Mouse (Mus musculus) small intestine, adult 2 months (tissue): ENCODE results near the gene Exoc2. TPM values are rescaled to one million over a fixed set of nuclear protein-coding genes. Genes with fewer than 3 reads are reported as not detected.

Experiments
- H3K27ac ChIP-seq: fragments of 200-500 bp; 2 replicates; pipeline ENCODE4 v1.5.1; 2012; ENCODE audit warnings: low read depth, low read length, control low read depth, inconsistent platforms; ENCODE audit not compliant: insufficient read depth
- H3K27me3 ChIP-seq: fragments of 200-500 bp; 2 replicates; pipeline ENCODE4 v1.6.1; 2012; ENCODE audit warnings: mild to moderate bottlenecking, moderate library complexity, low read length, inconsistent platforms; ENCODE audit not compliant: control insufficient read depth, insufficient read depth
- H3K36me3 ChIP-seq: fragments of 200-500 bp; 2 replicates; pipeline ENCODE4 v1.6.1; 2012; ENCODE audit warnings: mild to moderate bottlenecking, low read length, control low read depth, inconsistent platforms; ENCODE audit not compliant: control insufficient read depth, insufficient read depth
- H3K4me1 ChIP-seq: fragments of 200-500 bp; 2 replicates; pipeline ENCODE4 v1.6.1; 2012; ENCODE audit warnings: low read length, inconsistent platforms, mixed read lengths; ENCODE audit not compliant: control insufficient read depth, insufficient read depth, insufficient read length
- H3K4me3 ChIP-seq: fragments of 200-500 bp; 2 replicates; pipeline ENCODE4 v1.5.1; 2012; ENCODE audit warnings: low read depth, mild to moderate bottlenecking, control low read depth, inconsistent platforms, low read length, moderate library complexity
- CTCF ChIP-seq: fragments of 200-500 bp; IDR thresholded peaks from 2 replicates; pipeline ENCODE4 v1.5.1; 2012; ENCODE audit warnings: low read depth, mild to moderate bottlenecking, control low read depth, inconsistent platforms, low read length, moderate library complexity, mixed read lengths; ENCODE audit not compliant: insufficient replicate concordance, insufficient read length; ENCODE audit errors: extremely low read depth
- POLR2A ChIP-seq: fragments of 200-500 bp; IDR thresholded peaks from 2 replicates; pipeline ENCODE4 v1.6.1; 2012; ENCODE audit warnings: low read depth, mild to moderate bottlenecking, control low read depth, inconsistent platforms, low read length, moderate library complexity
- WGBS: fragments of 180-500 bp; shearing (Covaris S2); methylation state at CpG from one replicate; pipeline ENCODE4 v1.1.7; 2018; 5-methylcytosine and 5-hydroxymethylcytosine counted together
- polyA plus RNA-seq: library from polyadenylated mRNA; depleted of rRNA; stranded (reverse); fragments of >200 nt; gene quantifications from 2 replicates; pipeline ENCODE4 v1.2.3, GENCODE M21; 2012

The Exoc2 gene
- polyA plus RNA-seq, 1 experiment: 3.6 TPM

DNA sequence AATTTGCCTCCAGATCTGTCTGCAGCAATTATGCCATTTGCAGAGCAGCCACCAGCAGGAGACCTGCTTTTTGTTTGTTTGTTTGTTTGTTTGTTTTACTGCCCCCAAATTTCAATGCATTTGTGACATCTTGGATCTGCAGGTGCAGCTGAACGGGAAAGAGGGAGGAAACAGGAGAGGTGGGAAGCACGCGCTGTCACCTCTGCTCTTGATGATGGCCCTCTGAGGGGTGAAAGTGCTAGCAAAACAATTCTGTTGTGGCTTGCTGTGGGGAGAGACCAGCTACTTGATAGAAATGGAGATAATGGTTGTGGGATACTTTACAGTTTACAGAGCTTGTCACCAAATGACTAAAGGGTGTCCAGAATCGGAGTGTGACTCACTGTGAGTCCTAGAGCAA, 177.9 kb downstream of the Exoc2 start:
- WGBS: 85% methylated on average over 4 of the region's 4 CpGs
- Histone ChIP-seq H3K36me3 (no peaks in the 10 kb centered on the region), H3K4me1 (peaks cover 8% of the 10 kb centered on the region), H3K4me3 (no peak overlapping the region), H3K27me3 (no peaks in the 10 kb centered on the region), H3K27ac (no peak overlapping the region)
- no peak for TF ChIP-seq POLR2A
- TF ChIP-seq CTCF: no peak

DNA sequence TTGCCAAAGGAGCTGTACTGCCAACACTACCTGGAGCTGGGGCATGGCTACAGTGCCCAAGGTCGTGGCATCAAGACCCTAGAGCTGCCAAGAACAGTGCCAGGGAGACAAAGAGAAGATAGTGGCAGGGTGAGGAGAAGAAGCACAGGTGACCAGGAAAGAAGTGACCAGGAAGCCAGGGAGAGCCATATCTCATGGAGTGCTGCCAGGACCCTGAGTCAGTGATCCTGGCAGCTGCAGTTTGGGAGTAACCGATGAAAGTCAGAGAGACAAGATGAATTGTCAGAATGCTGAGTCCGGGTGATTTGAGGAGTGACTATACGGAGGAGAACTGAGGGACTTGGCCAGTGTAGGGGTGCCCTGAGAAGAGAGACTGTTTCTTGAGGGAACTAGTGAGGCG, 180.3 kb downstream of the Exoc2 start:
- no peak overlapping the region for H3K27ac ChIP-seq
- WGBS: 36% methylated on average over 5 of the region's 5 CpGs
- no peaks in the 10 kb centered on the region for H3K36me3 ChIP-seq
- TF ChIP-seq CTCF (no peak), POLR2A (no peak)
- H3K4me1 ChIP-seq: peaks cover 8% of the 10 kb centered on the region
- H3K27me3 ChIP-seq: no peaks in the 10 kb centered on the region
- H3K4me3 ChIP-seq: no peak overlapping the region

DNA sequence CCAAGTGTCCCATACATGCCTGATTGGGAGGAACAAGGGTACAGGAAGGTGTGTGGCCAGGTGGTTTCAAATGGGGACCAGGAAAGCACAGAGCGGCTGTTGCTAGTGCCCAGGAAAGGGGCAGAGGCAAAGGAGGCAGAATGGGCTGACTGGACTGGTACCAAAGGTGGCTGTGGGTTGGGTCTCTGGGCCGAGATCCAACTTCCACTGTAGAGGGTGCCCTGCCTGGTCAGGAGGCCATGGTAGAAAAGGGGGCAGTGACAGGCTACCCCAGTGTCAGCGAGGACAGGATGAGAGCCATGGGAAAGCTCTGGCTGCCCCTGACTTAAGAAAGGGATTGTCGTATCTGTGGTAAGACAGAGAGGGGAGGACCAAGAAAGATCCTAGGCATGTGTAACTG, 180.7 kb downstream of the Exoc2 start:
- 40% methylated on average over 4 of the region's 4 CpGs for WGBS
- Histone ChIP-seq H3K27ac (no peak overlapping the region), H3K4me1 (peaks cover 8% of the 10 kb centered on the region), H3K27me3 (no peaks in the 10 kb centered on the region), H3K36me3 (no peaks in the 10 kb centered on the region), H3K4me3 (no peak overlapping the region)
- TF ChIP-seq CTCF (no peak), POLR2A (no peak)

DNA sequence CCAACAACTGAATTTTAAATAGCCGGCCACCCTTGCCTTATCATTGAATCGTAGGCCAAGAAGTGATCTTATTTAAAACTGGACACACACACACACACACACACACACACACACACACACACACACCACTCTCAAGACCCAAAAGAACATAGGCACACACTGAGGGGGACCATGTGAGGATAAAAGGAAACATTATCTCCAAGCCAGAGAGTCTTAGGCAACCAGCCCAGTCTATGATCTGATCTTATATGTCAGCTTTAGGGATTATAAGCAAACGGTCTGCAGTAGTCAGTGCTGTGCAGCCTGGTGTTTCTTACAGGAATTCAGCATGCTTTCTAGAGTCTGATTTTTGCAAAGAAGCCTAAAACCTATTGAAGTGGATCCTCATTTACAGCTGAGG, 181.2 kb downstream of the Exoc2 start:
- H3K27me3 ChIP-seq: no peaks in the 10 kb centered on the region
- H3K27ac ChIP-seq: no peak overlapping the region
- peaks cover 8% of the 10 kb centered on the region for H3K4me1 ChIP-seq
- WGBS: 57% methylated on average over 3 of the region's 3 CpGs
- H3K4me3 ChIP-seq: no peak overlapping the region
- TF ChIP-seq POLR2A (no peak), CTCF (no peak)
- H3K36me3 ChIP-seq: no peaks in the 10 kb centered on the region

DNA sequence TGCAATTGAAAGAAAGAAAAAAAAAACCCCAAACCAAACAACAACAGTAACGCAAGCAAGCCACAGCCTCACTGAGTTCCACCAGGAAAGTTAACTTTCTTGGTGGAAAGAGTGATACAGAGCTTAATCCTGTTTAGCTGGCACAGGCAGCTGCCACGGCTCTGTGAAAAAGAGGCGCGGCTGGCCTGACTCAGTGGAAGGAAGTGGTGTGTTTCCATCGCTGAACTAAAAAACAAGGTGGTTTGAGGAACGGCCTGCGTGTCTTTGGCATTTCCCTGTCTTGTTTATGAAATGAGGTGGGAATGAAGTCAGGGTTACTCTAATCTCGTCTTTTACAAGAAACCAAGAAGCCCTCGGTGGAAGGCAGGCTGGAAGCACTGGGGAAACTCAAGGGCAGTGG, 181.6 kb downstream of the Exoc2 start:
- H3K4me1 ChIP-seq: peaks cover 8% of the 10 kb centered on the region
- no peaks in the 10 kb centered on the region for H3K36me3 ChIP-seq
- H3K4me3 ChIP-seq: no peak overlapping the region
- no peaks in the 10 kb centered on the region for H3K27me3 ChIP-seq
- TF ChIP-seq CTCF: no peak
- no peak for TF ChIP-seq POLR2A
- WGBS: 61% methylated on average over 9 of the region's 9 CpGs
- H3K27ac ChIP-seq: no peak overlapping the region

DNA sequence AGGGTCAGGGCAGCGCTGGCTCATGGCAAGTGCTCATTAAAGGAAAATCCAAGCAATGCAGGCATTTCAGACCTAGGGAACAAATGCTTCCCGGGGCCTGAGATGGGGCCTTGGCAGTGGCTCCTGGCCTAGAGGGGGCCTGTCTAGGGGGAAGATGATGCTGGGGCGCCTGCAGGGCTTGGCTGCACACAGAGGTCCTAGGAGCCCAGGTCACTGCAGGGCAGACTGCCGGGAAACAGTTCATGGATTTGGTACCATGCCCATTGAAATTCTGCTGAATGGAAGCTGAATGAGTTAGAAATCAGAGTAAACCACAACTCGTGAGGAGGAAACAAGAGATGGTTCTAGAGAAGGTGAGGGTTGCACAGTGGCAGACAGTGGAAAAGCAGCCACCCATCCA, 183.9 kb downstream of the Exoc2 start:
- Histone ChIP-seq H3K27me3 (no peaks in the 10 kb centered on the region), H3K4me1 (peaks cover 8% of the 10 kb centered on the region), H3K36me3 (no peaks in the 10 kb centered on the region), H3K27ac (no peak overlapping the region), H3K4me3 (no peak overlapping the region)
- no peak for TF ChIP-seq CTCF
- TF ChIP-seq POLR2A: no peak
- 89% methylated on average over 5 of the region's 5 CpGs for whole genome bisulfite sequencing

DNA sequence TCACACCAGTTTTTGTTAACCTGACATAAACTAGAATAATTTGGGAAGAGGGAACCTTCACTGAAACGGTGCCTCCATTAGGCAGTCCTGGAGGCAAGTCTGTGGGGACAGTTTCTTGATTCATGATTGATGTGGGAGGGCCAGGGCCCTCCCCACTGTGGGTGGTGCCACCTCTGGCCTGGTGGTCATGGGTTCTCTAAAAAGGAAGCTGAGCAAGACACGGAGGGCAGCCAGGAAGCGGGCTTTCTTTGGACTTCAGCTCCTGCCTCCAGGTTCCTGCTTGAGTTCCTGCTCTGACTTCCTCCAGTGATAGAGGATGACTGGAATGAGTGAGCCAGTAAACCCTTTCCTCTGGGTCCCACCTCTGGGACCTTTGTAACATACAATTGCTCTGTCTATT, 185.5 kb downstream of the Exoc2 start:
- no peak overlapping the region for H3K27ac ChIP-seq
- no peaks in the 10 kb centered on the region for H3K27me3 ChIP-seq
- TF ChIP-seq POLR2A (no peak), CTCF (no peak)
- no peak overlapping the region for H3K4me3 ChIP-seq
- peaks cover 5% of the 10 kb centered on the region for H3K4me1 ChIP-seq
- no peaks in the 10 kb centered on the region for H3K36me3 ChIP-seq
- 89% methylated on average over 3 of the region's 3 CpGs for WGBS

DNA sequence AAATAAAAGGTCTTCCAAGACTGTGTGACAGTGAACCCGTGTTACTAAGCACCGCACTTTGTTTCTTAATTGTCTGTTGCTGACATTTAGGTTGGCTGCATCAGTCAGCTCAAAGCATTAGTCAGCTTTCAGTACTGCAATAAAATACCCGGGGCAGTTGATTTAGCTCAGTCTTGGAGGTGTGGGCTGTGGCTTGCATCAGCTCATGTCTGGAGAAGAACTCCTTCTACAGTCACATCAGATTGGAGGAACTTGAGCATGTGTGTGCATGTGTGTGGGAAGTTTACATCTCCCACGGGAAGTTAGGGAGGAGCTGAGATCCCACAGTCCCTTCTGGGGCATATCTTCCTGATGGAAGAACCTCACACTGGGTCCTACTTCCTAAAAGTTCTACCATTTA, 185.9 kb downstream of the Exoc2 start:
- Histone ChIP-seq H3K36me3 (no peaks in the 10 kb centered on the region), H3K27ac (no peak overlapping the region), H3K27me3 (no peaks in the 10 kb centered on the region), H3K4me3 (no peak overlapping the region), H3K4me1 (peaks cover under 1% of the 10 kb centered on the region; the same call in 1 of the 2 replicates)
- 73% methylated on average over 4 of the region's 4 CpGs for WGBS
- TF ChIP-seq CTCF (no peak), POLR2A (no peak)
